Mouse (Mus musculus): ENCODE data around the gene Hexb.

DNA sequence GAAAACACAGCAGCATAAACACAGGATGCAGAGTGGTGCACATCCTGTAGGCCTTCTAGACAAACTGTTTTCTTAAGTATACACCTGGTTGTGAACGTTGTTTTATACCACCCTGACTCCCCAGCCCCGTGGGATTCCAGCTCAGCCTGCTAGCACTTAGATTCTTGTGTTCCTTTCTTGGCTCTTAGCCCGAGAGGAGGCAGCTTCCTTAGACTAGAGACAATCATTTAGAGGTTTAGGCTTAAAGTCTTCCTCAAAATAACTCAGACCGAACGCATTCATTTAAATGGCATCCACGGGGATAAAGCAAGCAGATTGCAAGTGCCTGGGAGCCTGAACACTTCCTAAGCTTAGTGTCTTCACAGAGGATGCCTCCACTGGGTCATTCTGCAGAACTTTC is 44.6 kb upstream of the Hexb start:
- TF ChIP-seq CTCF (IDR thresholded peaks at IDR 0.05; ENCODE audit: insufficient read depth, low read depth, low read length) (no peak), POLR2A (IDR thresholded peaks at IDR 0.05; ENCODE audit: insufficient read depth, low read depth, low read length) (no peak)
